Mouse (Mus musculus) testis, adult 2 months (tissue): ENCODE measurements around the gene Duox2.

Experiments used
- CTCF ChIP-seq: fragments of 200-500 bp; IDR thresholded peaks from 2 replicates; pipeline ENCODE4 v1.5.1; 2012; ENCODE audit warnings: low read depth, mild to moderate bottlenecking, inconsistent platforms, low read length, moderate library complexity; ENCODE audit not compliant: control insufficient read depth, insufficient read depth, insufficient replicate concordance
- POLR2A ChIP-seq: fragments of 200-500 bp; IDR thresholded peaks from 2 replicates; pipeline ENCODE4 v1.6.1; 2012; ENCODE audit warnings: low read depth, mild to moderate bottlenecking, inconsistent platforms, low read length, moderate library complexity; ENCODE audit not compliant: control insufficient read depth

DNA sequence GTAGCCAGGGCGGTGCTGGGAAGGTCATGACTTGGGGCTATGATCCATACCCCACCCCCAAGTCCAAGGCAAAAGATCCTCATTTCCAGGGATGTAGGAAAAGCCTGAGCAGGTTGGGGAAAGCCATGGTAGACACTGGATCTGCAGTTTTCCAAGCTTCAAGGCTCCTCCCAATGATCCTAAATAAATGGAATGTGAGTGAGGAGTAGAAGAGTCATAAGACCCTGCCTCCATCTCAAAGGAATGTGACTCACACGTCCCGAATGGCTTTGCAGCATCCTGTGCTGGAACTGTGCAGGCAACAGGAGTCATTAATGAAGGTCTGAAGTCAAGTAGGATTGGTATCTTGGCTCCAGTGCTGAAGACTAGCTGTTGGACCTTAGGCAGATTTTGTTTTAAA lies 29.7 kb upstream of the Duox2 start:
- no peak for TF ChIP-seq CTCF
- TF ChIP-seq POLR2A, result no peak
